Mouse (Mus musculus): ENCODE results near the gene Srd5a1. TPM values are rescaled to one million over a fixed set of nuclear protein-coding genes. Genes with fewer than 3 reads are reported as not detected.

The Srd5a1 gene
- polyA plus RNA-seq, 1 experiment = 7.4 TPM

- no peaks in the 10 kb centered on the region for H3K36me3 ChIP-seq (ENCODE audit: control insufficient read depth, insufficient read depth, low read length, poor library complexity, severe bottlenecking)
- H3K27ac ChIP-seq (ENCODE audit: insufficient read depth, low read length) = no peak overlapping the region
- TF ChIP-seq POLR2A (IDR thresholded peaks at IDR 0.05; ENCODE audit: insufficient read depth, low read length) = no peak
- TF ChIP-seq CTCF (IDR thresholded peaks at IDR 0.05; ENCODE audit: low read depth, low read length) = no peak
- TF ChIP-seq EP300 (IDR thresholded peaks at IDR 0.05; ENCODE audit: insufficient read depth, low read depth, low read length) = no peak
Measured at GRCm38 (mm10) chr13:69559291-69559961, 51.8 kb downstream of the Srd5a1 start.

GRCm38 (mm10) chr13:69558098-69558660 is 53.1 kb downstream of the Srd5a1 start:
- H3K4me1 ChIP-seq (ENCODE audit: control insufficient read depth, insufficient read depth, low read length) = no peaks in the 10 kb centered on the region
- TF ChIP-seq EP300 (IDR thresholded peaks at IDR 0.05; ENCODE audit: insufficient read depth, low read depth, low read length) = no peak
- no peak for TF ChIP-seq CTCF (IDR thresholded peaks at IDR 0.05; ENCODE audit: low read depth, low read length)
- TF ChIP-seq POLR2A (IDR thresholded peaks at IDR 0.05; ENCODE audit: insufficient read depth, low read length) = no peak
- H3K27ac ChIP-seq (ENCODE audit: insufficient read depth, low read length) = no peak overlapping the region
- no peaks in the 10 kb centered on the region for H3K27me3 ChIP-seq (ENCODE audit: control insufficient read depth, insufficient read depth, low read length, poor library complexity, severe bottlenecking)
- H3K36me3 ChIP-seq (ENCODE audit: control insufficient read depth, insufficient read depth, low read length, poor library complexity, severe bottlenecking) = no peaks in the 10 kb centered on the region
- H3K9me3 ChIP-seq (replicated peaks; ENCODE audit: control insufficient read depth, insufficient read depth, low read length, poor library complexity, severe bottlenecking) = no peaks in the 10 kb centered on the region
- H3K4me3 ChIP-seq (ENCODE audit: low read depth, low read length) = no peak overlapping the region
- H3K9ac ChIP-seq (ENCODE audit: low read depth, poor library complexity, severe bottlenecking) = no peak overlapping the region

More at GRCm38 (mm10) chr13:69559291-69559961, 51.8 kb downstream of the Srd5a1 start:
- H3K9ac ChIP-seq (ENCODE audit: low read depth, poor library complexity, severe bottlenecking) = no peak overlapping the region
- H3K4me3 ChIP-seq (ENCODE audit: low read depth, low read length) = no peak overlapping the region
- H3K9me3 ChIP-seq (replicated peaks; ENCODE audit: control insufficient read depth, insufficient read depth, low read length, poor library complexity, severe bottlenecking) = no peaks in the 10 kb centered on the region
- no peaks in the 10 kb centered on the region for H3K4me1 ChIP-seq (ENCODE audit: control insufficient read depth, insufficient read depth, low read length)
- no peaks in the 10 kb centered on the region for H3K27me3 ChIP-seq (ENCODE audit: control insufficient read depth, insufficient read depth, low read length, poor library complexity, severe bottlenecking)

- Histone ChIP-seq H3K27ac (ENCODE audit: insufficient read depth, low read length) (no peak overlapping the region), H3K27me3 (ENCODE audit: control insufficient read depth, insufficient read depth, low read length, poor library complexity, severe bottlenecking) (no peaks in the 10 kb centered on the region), H3K4me3 (ENCODE audit: low read depth, low read length) (no peak overlapping the region), H3K4me1 (ENCODE audit: control insufficient read depth, insufficient read depth, low read length) (no peaks in the 10 kb centered on the region), H3K9me3 (replicated peaks; ENCODE audit: control insufficient read depth, insufficient read depth, low read length, poor library complexity, severe bottlenecking) (no peaks in the 10 kb centered on the region), H3K36me3 (ENCODE audit: control insufficient read depth, insufficient read depth, low read length, poor library complexity, severe bottlenecking) (no peaks in the 10 kb centered on the region), H3K9ac (ENCODE audit: low read depth, poor library complexity, severe bottlenecking) (no peak overlapping the region)
- TF ChIP-seq EP300 (IDR thresholded peaks at IDR 0.05; ENCODE audit: insufficient read depth, low read depth, low read length) (no peak), POLR2A (IDR thresholded peaks at IDR 0.05; ENCODE audit: insufficient read depth, low read length) (no peak), CTCF (IDR thresholded peaks at IDR 0.05; ENCODE audit: low read depth, low read length) (no peak)
Measured at GRCm38 (mm10) chr13:69556728-69557127, 54.5 kb downstream of the Srd5a1 start.

DNA sequence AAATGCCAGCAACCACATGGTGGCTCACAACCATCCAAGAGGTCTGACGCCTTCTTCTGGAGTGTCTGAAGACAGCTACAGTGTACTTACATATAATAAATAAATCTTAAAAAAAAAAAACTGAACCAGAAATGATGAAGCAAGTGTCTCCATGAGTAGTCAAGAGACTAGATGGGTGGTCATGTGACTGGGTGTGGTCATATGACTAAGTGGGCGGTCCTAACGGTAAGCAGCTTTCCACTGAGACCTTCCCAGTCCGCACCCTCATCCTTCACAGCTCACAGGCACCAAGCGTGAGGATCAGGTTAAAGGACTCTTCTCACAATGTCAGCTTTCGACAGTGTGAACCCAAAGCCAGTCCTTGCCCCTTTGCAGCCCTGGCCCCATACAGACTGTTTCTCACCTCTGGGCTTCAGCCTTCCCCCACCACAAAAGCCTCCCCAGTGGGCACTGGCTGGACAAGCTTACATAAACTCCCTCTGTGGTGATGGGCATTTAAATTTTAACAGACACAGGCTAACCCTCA is 55.2 kb downstream of the Srd5a1 start:
- TF ChIP-seq CTCF (IDR thresholded peaks at IDR 0.05; ENCODE audit: low read depth, low read length) (no peak), EP300 (IDR thresholded peaks at IDR 0.05; ENCODE audit: insufficient read depth, low read depth, low read length) (no peak), POLR2A (IDR thresholded peaks at IDR 0.05; ENCODE audit: insufficient read depth, low read length) (no peak)

DNA sequence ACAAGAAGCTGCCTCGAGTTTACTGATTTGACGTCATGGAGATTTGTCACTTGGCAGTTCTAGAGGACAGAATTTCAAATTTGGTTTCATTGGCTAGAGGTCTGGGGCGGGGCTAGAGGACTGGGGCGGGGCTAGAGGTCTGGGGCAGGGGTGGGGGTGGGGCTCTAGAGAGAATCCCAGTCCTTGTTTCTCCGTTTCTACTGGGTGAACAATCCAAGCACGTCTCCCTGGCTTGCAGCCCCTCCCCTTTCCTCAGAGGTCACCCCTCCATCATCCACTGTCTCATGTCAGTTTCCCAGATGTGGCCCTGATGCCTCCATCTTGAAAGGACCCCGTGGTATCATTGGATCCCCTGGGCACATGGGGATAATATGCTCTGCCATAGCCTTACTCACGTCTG is 56.2 kb downstream of the Srd5a1 start:
- Histone ChIP-seq H3K9ac (ENCODE audit: low read depth, poor library complexity, severe bottlenecking) (no peak overlapping the region), H3K27me3 (ENCODE audit: control insufficient read depth, insufficient read depth, low read length, poor library complexity, severe bottlenecking) (no peaks in the 10 kb centered on the region), H3K4me3 (ENCODE audit: low read depth, low read length) (no peak overlapping the region), H3K27ac (ENCODE audit: insufficient read depth, low read length) (no peak overlapping the region), H3K36me3 (ENCODE audit: control insufficient read depth, insufficient read depth, low read length, poor library complexity, severe bottlenecking) (no peaks in the 10 kb centered on the region), H3K9me3 (replicated peaks; ENCODE audit: control insufficient read depth, insufficient read depth, low read length, poor library complexity, severe bottlenecking) (no peaks in the 10 kb centered on the region), H3K4me1 (ENCODE audit: control insufficient read depth, insufficient read depth, low read length) (no peaks in the 10 kb centered on the region)
- no peak for TF ChIP-seq CTCF (IDR thresholded peaks at IDR 0.05; ENCODE audit: low read depth, low read length)
- TF ChIP-seq EP300 (IDR thresholded peaks at IDR 0.05; ENCODE audit: insufficient read depth, low read depth, low read length) = no peak
- no peak for TF ChIP-seq POLR2A (IDR thresholded peaks at IDR 0.05; ENCODE audit: insufficient read depth, low read length)

More for the DNA sequence above, 55.2 kb downstream of the Srd5a1 start:
- Histone ChIP-seq H3K9me3 (replicated peaks; ENCODE audit: control insufficient read depth, insufficient read depth, low read length, poor library complexity, severe bottlenecking) (no peaks in the 10 kb centered on the region), H3K27ac (ENCODE audit: insufficient read depth, low read length) (no peak overlapping the region), H3K4me1 (ENCODE audit: control insufficient read depth, insufficient read depth, low read length) (no peaks in the 10 kb centered on the region), H3K36me3 (ENCODE audit: control insufficient read depth, insufficient read depth, low read length, poor library complexity, severe bottlenecking) (no peaks in the 10 kb centered on the region), H3K27me3 (ENCODE audit: control insufficient read depth, insufficient read depth, low read length, poor library complexity, severe bottlenecking) (no peaks in the 10 kb centered on the region), H3K9ac (ENCODE audit: low read depth, poor library complexity, severe bottlenecking) (no peak overlapping the region), H3K4me3 (ENCODE audit: low read depth, low read length) (no peak overlapping the region)

DNA sequence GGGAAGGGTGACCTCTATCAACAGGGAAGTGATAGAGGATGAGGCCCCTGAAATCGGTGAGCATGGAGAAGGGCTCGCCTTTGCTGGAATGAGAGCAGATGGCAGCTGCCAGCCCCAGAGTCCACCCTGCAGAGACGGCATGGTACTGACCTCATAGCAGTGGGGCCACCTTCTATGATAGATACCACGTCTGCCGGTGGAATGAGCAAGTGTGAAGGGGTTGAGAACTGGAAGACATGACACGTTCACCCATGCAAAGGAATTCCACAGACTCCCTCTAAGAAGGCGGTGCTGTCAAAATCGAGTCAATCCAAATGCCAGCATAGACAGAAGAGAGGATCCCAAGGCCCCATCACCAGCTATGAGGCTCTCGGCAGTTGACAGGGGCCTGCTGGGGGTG is 57.0 kb downstream of the Srd5a1 start:
- Histone ChIP-seq H3K27ac (ENCODE audit: insufficient read depth, low read length) (no peak overlapping the region), H3K4me3 (ENCODE audit: low read depth, low read length) (no peak overlapping the region), H3K27me3 (ENCODE audit: control insufficient read depth, insufficient read depth, low read length, poor library complexity, severe bottlenecking) (no peaks in the 10 kb centered on the region), H3K36me3 (ENCODE audit: control insufficient read depth, insufficient read depth, low read length, poor library complexity, severe bottlenecking) (no peaks in the 10 kb centered on the region), H3K9me3 (replicated peaks; ENCODE audit: control insufficient read depth, insufficient read depth, low read length, poor library complexity, severe bottlenecking) (no peaks in the 10 kb centered on the region), H3K4me1 (ENCODE audit: control insufficient read depth, insufficient read depth, low read length) (no peaks in the 10 kb centered on the region), H3K9ac (ENCODE audit: low read depth, poor library complexity, severe bottlenecking) (no peak overlapping the region)
- TF ChIP-seq CTCF (IDR thresholded peaks at IDR 0.05; ENCODE audit: low read depth, low read length) (no peak), EP300 (IDR thresholded peaks at IDR 0.05; ENCODE audit: insufficient read depth, low read depth, low read length) (no peak), POLR2A (IDR thresholded peaks at IDR 0.05; ENCODE audit: insufficient read depth, low read length) (no peak)

Data from ES-Bruce4 (cell line).